Mouse (Mus musculus) brain, embryonic 18.5 days (tissue): Measurements from ENCODE around the gene Cst6.
"Not testable (repeated sequence)": the region's sequence is repeated elsewhere in the genome, so short reads cannot be mapped to it uniquely, and the experiment has no call there.

Experiments used
- DNase-seq: peaks from one replicate; pipeline ENCODE4 v3.0.0-alpha.2; 2012; ENCODE audit warnings: low read depth, low spot score

Gene Cst6

GRCm38 (mm10) chr19:5349502-5349873 is at the start of gene Cst6:
Cst6 (minus strand) TSS chr19:5349574.
- DNase-seq: not testable (repeated sequence)

- DNase-seq: no peak
Measured at GRCm38 (mm10) chr19:5395371-5395770, 46.0 kb upstream of the Cst6 start.

GRCm38 (mm10) chr19:5394168-5394567 is 44.8 kb upstream of the Cst6 start:
- DNase-seq: no peak

GRCm38 (mm10) chr19:5392892-5393291 is 43.5 kb upstream of the Cst6 start:
- no peak for DNase-seq

- DNase-seq: no peak
Measured at GRCm38 (mm10) chr19:5390416-5390815, 41.0 kb upstream of the Cst6 start.

- DNase-seq: no peak
Measured at GRCm38 (mm10) chr19:5389647-5390046, 40.3 kb upstream of the Cst6 start.

- peak; percentile 93 for DNase-seq
Measured at GRCm38 (mm10) chr19:5388588-5389242, 39.3 kb upstream of the Cst6 start, which contains the start of gene Sart1. Sart1 (minus strand) TSS chr19:5388703.

GRCm38 (mm10) chr19:5388011-5388441 is 38.7 kb upstream of the Cst6 start:
- DNase-seq: no peak

GRCm38 (mm10) chr19:5384715-5385114 is 35.3 kb upstream of the Cst6 start:
- no peak for DNase-seq

GRCm38 (mm10) chr19:5383326-5383725 is 34.0 kb upstream of the Cst6 start:
- DNase-seq: no peak

- no peak for DNase-seq
Measured at GRCm38 (mm10) chr19:5377446-5377845, 28.1 kb upstream of the Cst6 start.

GRCm38 (mm10) chr19:5374748-5375147 is 25.4 kb upstream of the Cst6 start:
- no peak for DNase-seq

GRCm38 (mm10) chr19:5374177-5374576 is 24.8 kb upstream of the Cst6 start:
- no peak for DNase-seq

GRCm38 (mm10) chr19:5372724-5373123 is 23.4 kb upstream of the Cst6 start:
- no peak for DNase-seq

- no peak for DNase-seq
Measured at GRCm38 (mm10) chr19:5370932-5371331, 21.6 kb upstream of the Cst6 start.

- DNase-seq: no peak
Measured at GRCm38 (mm10) chr19:5367455-5367854, 18.1 kb upstream of the Cst6 start.

- DNase-seq: no peak
Measured at GRCm38 (mm10) chr19:5367053-5367359, 17.6 kb upstream of the Cst6 start, which contains the start of gene Banf1. Banf1 (minus strand) TSS chr19:5367168.

GRCm38 (mm10) chr19:5366175-5367052 is 17.0 kb upstream of the Cst6 start, which contains the start of gene Eif1ad:
Eif1ad (plus strand) TSS chr19:5366741.
- peak; percentile 94 for DNase-seq

- DNase-seq: no peak
Measured at GRCm38 (mm10) chr19:5365751-5366150, 16.4 kb upstream of the Cst6 start.

- no peak for DNase-seq
Measured at GRCm38 (mm10) chr19:5364124-5364523, 14.8 kb upstream of the Cst6 start.

- no peak for DNase-seq
Measured at GRCm38 (mm10) chr19:5362186-5362585, 12.8 kb upstream of the Cst6 start.

- no peak for DNase-seq
Measured at GRCm38 (mm10) chr19:5356080-5356479, 6.7 kb upstream of the Cst6 start.

- no peak for DNase-seq
Measured at GRCm38 (mm10) chr19:5353609-5354008, 4.2 kb upstream of the Cst6 start.
